Mouse (Mus musculus) lung, embryonic 16.5 days (tissue): ENCODE data around the gene Vsx2. TPM values are rescaled to one million over a fixed set of nuclear protein-coding genes. Genes with fewer than 3 reads are reported as not detected.

Experiments
- ATAC-seq: fragments of 200-750 bp; cut with Nextera tagmentation; 2 replicates; pipeline ENCODE4 v1.8.0; 2017; ENCODE audit warnings: low read depth, mild to moderate bottlenecking, moderate library complexity
- H3K27ac ChIP-seq: fragments of 300-500 bp; sonication (generic); 2 replicates; pipeline ENCODE4 v1.5.1; 2014; ENCODE audit warnings: mild to moderate bottlenecking, control low read depth, low read length
- H3K27me3 ChIP-seq: fragments of 300-500 bp; sonication (generic); 2 replicates; pipeline ENCODE4 v1.6.1; 2014; ENCODE audit warnings: low read depth, low read length, mixed read lengths; ENCODE audit not compliant: control insufficient read depth, insufficient read depth
- H3K36me3 ChIP-seq: fragments of 300-500 bp; sonication (generic); 2 replicates; pipeline ENCODE4 v1.6.1; 2014; ENCODE audit warnings: low read length; ENCODE audit not compliant: control insufficient read depth, insufficient read depth
- H3K4me1 ChIP-seq: fragments of 300-500 bp; sonication (generic); replicated peaks from 2 replicates; pipeline ENCODE4 v1.6.1; 2014; ENCODE audit warnings: low read length, mixed read lengths; ENCODE audit not compliant: control insufficient read depth, insufficient read depth
- H3K4me2 ChIP-seq: fragments of 300-500 bp; sonication (generic); 2 replicates; pipeline ENCODE4 v1.6.1; 2014; ENCODE audit warnings: low read depth, low read length, control low read depth
- H3K4me3 ChIP-seq: fragments of 300-500 bp; sonication (generic); 2 replicates; pipeline ENCODE4 v1.5.1; 2014; ENCODE audit warnings: mild to moderate bottlenecking, low read length, control low read depth
- H3K9ac ChIP-seq: fragments of 300-500 bp; sonication (generic); 2 replicates; pipeline ENCODE4 v1.6.1; 2014; ENCODE audit warnings: low read length, control low read depth
- H3K9me3 ChIP-seq: fragments of 300-500 bp; sonication (generic); 2 replicates; pipeline ENCODE4 v1.6.1; 2016; ENCODE audit warnings: low read length; ENCODE audit not compliant: control insufficient read depth
- WGBS: fragments of 180-500 bp; shearing (Covaris S2); extraction: QIAGEN DNeasy Blood & Tissue Kit; methylation state at CpG from one replicate; pipeline ENCODE4 v1.1.7; 2014; 5-methylcytosine and 5-hydroxymethylcytosine counted together
- polyA plus RNA-seq: library from polyadenylated mRNA; unstranded; fragments of >200 nt; fragmentation: Nextera tagmentation; extraction: Ambion mirVana; gene quantifications from 2 replicates; pipeline ENCODE4 v1.2.1, GENCODE M21; 2015

The Vsx2 gene
- polyA plus RNA-seq = not detected in 2 replicates

DNA sequence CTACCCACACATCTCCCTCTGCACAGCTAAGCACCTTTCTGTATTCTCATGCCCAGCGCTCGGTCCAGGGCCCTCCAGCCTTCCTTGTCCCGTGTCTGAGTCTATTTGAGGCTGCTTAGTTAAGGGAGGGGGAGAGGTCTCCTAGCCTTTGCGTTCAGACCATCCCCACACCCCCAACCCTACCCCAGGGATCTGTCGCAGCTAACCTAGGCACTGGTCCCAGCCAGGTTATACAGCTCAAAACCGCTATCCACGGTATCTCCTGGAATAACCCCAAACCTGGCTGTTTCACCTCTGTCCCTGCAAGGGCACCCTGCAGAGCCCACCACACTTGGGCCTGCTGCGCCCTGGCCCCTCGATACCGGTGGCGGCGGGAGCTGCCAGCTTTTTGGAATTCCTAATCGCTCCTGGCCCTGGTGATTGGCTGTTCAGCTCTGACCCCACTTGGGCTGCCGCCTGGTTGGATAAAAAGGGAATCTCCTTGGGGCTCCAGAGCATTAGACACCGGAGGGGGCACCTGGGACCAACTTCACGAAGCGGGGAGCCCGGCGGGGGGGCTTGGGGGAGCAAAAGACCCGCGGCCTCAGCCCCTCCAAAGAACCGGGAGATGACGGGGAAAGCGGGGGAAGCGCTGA, at the start of gene Vsx2:
Vsx2 (plus strand) TSS at position 427 of the 635 bp plus-strand sequence.
- Histone ChIP-seq H3K27me3 (peaks cover 65% of the 10 kb centered on the region), H3K4me2 (no peak within 1 kb of the TSS), H3K4me3 (no peak within 1 kb of the TSS), H3K9ac (no peak within 1 kb of the TSS), H3K36me3 (no peaks in the 10 kb centered on the region), H3K27ac (no peak within 1 kb of the TSS), H3K4me1 (0 out of 2 replicates have a peak, but pooled peaks cover 5% of the 10 kb centered on the region), H3K9me3 (no peaks in the 10 kb centered on the region)
- WGBS = 4% methylated on average over 25 of the region's 25 CpGs
- ATAC-seq = peak; percentile 41; the same call in 1 of the 2 replicates

DNA sequence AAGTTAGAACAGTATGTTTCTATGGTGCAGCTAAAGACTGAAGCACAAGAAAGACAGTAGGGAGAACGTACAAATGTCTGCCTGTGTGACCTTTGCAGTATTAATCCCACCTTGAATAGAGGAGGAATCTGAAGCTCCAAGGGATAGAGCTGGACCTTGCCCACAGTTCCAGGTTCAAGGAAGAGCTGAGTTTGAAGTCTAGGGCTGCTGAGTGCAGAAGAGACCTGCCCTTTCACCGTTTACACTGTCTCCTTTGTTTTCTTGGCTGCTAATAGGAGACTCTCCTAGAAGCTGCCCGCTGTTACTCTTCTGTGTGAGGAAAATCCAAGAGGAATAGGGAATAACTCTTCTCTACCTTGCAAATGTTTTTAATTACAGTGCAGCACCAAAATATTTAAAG, 45.8 kb upstream of the Vsx2 start:
- Histone ChIP-seq H3K4me3 (no peak overlapping the region), H3K4me2 (no peak overlapping the region), H3K9ac (no peak overlapping the region), H3K9me3 (no peaks in the 10 kb centered on the region), H3K36me3 (no peaks in the 10 kb centered on the region), H3K27me3 (no peaks in the 10 kb centered on the region), H3K27ac (no peak overlapping the region), H3K4me1 (no peaks in the 10 kb centered on the region)
- ATAC-seq = no peak
- WGBS = 59% methylated on average over 3 of the region's 3 CpGs

DNA sequence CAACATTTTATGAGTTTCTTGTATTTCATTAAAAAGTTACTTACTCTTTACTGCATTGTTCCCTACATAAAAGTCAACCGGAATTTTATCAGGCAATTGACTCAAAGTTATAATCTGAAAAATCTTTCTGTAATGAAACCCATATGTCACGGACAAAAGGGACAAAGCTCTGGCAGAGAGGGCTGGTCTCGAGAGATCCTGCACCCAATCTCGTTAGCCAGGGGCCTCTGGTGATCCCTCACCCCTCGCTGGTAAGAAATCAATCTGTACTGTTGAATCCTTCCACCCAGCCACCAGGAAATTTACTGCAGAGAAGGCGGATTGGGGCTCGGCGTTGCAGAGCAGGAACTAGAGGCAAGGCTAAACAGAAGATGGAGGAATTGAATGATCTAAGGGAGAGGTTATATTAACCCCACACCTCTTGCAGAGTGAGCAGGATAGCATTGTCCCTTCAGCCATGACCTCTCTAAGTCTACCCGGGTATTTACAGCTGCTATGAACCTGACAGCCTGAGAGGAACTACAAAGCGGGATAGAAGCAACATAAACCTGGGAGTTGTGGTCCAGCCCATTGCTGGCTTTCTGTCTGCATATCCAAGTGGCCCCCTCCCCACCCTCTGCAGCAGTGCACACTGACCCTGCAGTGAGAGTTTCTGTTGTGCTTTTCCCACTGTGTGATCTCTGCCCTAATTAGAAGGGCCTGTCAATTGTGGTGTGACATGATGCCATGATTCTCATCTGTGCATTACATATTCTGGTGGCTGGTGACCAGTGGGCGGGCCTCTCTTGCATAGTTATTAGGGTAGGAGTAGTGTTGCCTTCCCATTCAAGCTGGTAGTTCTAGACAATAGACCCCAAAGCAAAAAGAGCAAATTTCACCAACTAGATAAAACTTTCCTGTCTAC, 45.2 kb upstream of the Vsx2 start:
- Histone ChIP-seq H3K9ac (no peak overlapping the region), H3K36me3 (no peaks in the 10 kb centered on the region), H3K4me2 (no peak overlapping the region), H3K4me1 (no peaks in the 10 kb centered on the region), H3K27ac (no peak overlapping the region), H3K4me3 (no peak overlapping the region), H3K9me3 (no peaks in the 10 kb centered on the region), H3K27me3 (no peaks in the 10 kb centered on the region)
- WGBS = 64% methylated on average over 11 of the region's 11 CpGs
- no peak for ATAC-seq

DNA sequence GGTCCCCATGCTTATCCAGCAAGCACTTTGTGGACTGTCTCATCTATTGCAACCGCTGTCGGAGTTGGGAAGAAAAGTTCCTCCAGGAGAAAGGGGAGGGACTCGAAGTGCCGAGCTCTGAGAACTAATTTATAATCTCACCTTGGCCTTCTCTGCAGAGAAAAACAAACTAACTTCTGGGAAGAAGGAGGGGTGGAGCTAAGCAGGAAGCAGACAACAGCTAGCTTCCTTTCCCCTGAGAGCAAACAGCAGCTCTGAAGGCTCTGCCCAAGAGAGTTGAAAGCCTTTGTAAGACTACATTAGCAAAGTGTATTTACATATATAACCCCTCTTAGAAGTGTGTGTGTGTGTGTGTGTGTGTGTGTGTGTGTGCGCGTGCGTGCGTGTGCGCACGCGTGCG, 44.1 kb upstream of the Vsx2 start:
- Histone ChIP-seq H3K36me3 (no peaks in the 10 kb centered on the region), H3K9me3 (no peaks in the 10 kb centered on the region), H3K4me3 (no peak overlapping the region), H3K27me3 (no peaks in the 10 kb centered on the region), H3K4me2 (no peak overlapping the region), H3K27ac (no peak overlapping the region), H3K9ac (no peak overlapping the region), H3K4me1 (no peaks in the 10 kb centered on the region)
- 74% methylated on average over 12 of the region's 12 CpGs for WGBS
- no peak for ATAC-seq

DNA sequence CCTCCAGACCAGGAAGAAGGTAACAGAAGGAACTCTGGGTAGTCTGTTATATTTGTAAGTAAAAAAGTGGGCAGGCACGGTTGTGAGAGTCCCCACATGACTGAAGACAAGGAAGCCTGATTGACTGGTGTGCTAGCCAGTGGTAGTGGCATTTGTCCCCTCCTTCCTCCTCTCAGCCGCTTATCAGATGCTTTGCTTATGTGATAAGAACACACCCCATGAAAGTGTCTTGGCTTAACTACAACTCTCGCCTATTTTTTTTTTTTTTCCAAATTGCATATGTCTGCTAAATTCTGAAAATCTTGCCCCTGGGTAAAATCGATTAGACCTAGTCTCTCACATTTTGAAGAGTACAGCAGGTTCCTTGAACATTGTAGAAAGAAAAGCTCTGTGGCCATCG, 39.1 kb upstream of the Vsx2 start:
- no peak overlapping the region for H3K9ac ChIP-seq
- H3K9me3 ChIP-seq = no peaks in the 10 kb centered on the region
- H3K4me2 ChIP-seq = no peak overlapping the region
- no peak overlapping the region for H3K27ac ChIP-seq
- ATAC-seq = no peak
- H3K4me3 ChIP-seq = no peak overlapping the region
- no peaks in the 10 kb centered on the region for H3K27me3 ChIP-seq
- H3K4me1 ChIP-seq = no peaks in the 10 kb centered on the region
- 76% methylated on average over 5 of the region's 5 CpGs for WGBS
- H3K36me3 ChIP-seq = no peaks in the 10 kb centered on the region; the same call in 1 of the 2 replicates

DNA sequence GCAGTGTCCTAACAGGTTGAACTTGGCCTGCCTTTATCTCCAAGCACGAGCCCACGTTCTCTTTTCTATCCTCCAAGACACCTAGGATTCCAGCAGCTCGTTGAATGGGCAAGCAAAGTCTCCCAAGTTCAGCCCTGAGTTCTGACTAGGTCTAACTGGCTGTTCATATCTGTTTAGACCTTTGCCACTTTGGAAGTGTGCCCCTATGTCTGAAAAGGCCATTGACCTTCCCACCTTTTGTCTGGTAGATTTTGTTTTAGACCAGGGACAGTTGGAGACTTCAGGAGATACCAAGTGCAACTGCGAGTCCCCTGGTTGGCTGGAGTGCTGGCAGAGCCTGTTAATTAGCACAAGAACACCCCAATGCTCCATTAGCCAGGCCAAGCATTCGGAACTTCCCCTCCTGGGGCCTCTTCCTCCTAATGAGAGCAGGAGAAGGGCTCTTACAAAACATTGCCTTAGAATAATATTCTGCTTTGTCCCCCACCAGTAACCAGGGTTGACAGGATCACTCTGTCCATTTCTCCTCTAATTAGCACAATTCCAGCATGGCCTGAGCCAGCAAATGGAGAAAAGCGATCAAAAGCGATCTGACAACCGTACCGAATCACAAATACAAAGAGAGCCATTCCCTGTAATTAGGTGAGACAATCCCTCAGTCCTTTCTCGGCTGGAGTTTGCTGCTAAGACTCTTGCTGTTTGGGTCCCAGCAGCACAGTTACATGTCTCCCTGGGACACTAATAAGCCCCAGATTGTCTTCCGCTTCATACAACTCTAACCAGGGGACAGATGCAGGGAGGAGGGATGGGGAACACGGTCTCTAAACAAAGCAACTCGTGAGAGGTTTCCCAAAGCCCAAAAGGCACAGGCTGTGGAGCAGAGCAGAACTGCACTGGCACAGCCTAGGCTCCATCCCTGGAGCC, 37.4 kb upstream of the Vsx2 start:
- no peak overlapping the region for H3K9ac ChIP-seq
- no peaks in the 10 kb centered on the region for H3K4me1 ChIP-seq
- no peak overlapping the region for H3K27ac ChIP-seq
- 77% methylated on average over 13 of the region's 13 CpGs for WGBS
- H3K9me3 ChIP-seq = no peaks in the 10 kb centered on the region
- no peak overlapping the region for H3K4me2 ChIP-seq
- H3K4me3 ChIP-seq = no peak overlapping the region
- no peaks in the 10 kb centered on the region; the same call in 1 of the 2 replicates for H3K36me3 ChIP-seq
- no peak for ATAC-seq
- H3K27me3 ChIP-seq = no peaks in the 10 kb centered on the region

DNA sequence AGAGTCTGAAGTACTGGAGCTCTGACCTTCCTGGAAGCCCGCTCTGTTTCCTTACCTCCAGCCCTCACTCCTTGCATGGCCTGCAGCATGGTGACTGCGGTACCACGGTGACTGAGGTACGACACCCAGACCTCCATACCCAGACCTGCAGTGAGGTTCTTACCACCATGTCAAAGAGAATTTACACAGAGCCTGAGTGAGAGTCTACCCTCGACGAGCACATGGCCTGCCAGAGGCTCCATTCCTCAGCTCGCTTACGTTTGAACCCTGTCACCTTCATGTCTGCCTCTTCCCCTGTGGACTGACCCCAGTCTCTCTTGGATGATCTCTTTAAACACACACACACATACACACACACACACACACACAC, 36.7 kb upstream of the Vsx2 start:
- 84% methylated on average over 8 of the region's 8 CpGs for WGBS
- ATAC-seq = no peak
- H3K27ac ChIP-seq = no peak overlapping the region

DNA sequence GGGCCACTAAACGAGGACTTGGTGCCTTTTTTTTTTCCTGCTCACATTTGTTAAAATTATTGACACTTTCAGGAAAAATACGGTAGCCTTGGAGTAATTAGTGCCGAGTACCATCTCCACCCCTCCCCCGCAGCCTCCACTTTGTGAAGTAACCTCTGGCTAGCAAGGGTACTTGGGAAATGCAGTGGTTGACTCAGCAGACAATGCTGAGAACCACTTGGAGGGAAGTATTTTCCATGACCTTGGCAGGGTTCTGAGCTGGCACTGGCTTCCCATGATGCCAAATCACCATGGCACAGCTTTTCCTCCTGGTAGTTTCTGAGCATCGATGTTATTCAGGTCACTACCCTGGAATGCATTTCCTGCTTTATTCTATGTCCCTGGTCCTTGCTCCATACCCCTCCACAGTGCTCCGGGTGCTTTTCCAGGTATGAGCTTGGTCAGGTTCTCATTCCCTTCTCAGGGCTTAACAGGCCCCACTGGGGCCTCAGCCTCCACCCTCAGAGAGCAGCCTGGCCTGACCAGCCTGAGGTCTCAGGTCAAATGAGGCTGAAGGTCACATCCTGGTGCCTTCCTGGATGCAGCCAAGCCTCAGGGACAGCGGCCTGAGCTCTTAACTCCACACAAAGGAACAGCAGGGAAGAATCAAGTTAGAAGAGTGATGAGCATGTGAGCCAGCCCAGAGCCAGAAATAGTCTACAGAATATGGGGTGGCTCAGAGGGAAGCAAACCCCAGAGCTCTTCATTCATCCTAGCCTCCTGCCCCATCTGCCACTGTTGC, 35.7 kb upstream of the Vsx2 start:
- Histone ChIP-seq H3K4me3 (no peak overlapping the region), H3K27me3 (no peaks in the 10 kb centered on the region), H3K4me2 (no peak overlapping the region), H3K9ac (no peak overlapping the region), H3K36me3 (no peaks in the 10 kb centered on the region; the same call in 1 of the 2 replicates), H3K9me3 (no peaks in the 10 kb centered on the region), H3K27ac (no peak overlapping the region), H3K4me1 (no peaks in the 10 kb centered on the region)
- no peak for ATAC-seq
- WGBS = 85% methylated on average over 7 of the region's 7 CpGs

More for the DNA sequence above, 36.7 kb upstream of the Vsx2 start:
- Histone ChIP-seq H3K9ac (no peak overlapping the region), H3K4me2 (no peak overlapping the region), H3K27me3 (no peaks in the 10 kb centered on the region), H3K4me3 (no peak overlapping the region), H3K4me1 (no peaks in the 10 kb centered on the region), H3K36me3 (no peaks in the 10 kb centered on the region; the same call in 1 of the 2 replicates), H3K9me3 (no peaks in the 10 kb centered on the region)
